Mouse (Mus musculus): ENCODE data around the gene Fam193b. TPM values are rescaled to one million over a fixed set of nuclear protein-coding genes. Genes with fewer than 3 reads are reported as not detected.

Fam193b gene
- polyA plus RNA-seq, 1 experiment from 2014 or later: 70.7 TPM

GRCm38 (mm10) chr13:55536194-55537175 lies 34.4 kb downstream of the Fam193b start, which contains the start of gene Ddx41:
TSS of gene Ddx41 (minus strand) at chr13:55536658.
- peak; percentile 98 for DNase-seq (ENCODE audit: low spot score)
- Histone ChIP-seq H3K36me3 (peaks cover 82% of the 10 kb centered on the region), H3K4me3 (peak within 1 kb of the TSS; percentile 90), H3K27ac (peak within 1 kb of the TSS; percentile 86), H3K4me1 (peaks cover 15% of the 10 kb centered on the region), H3K27me3 (ENCODE audit: low read depth, poor library complexity, severe bottlenecking) (no peaks in the 10 kb centered on the region), H3K9me3 (replicated peaks) (no peaks in the 10 kb centered on the region)
- under 1% methylated on average over 70 of the region's 70 CpGs for WGBS

GRCm38 (mm10) chr13:55535796-55536193 lies 35.1 kb downstream of the Fam193b start:
- H3K27ac ChIP-seq: peak overlapping the region; percentile 86
- no peaks in the 10 kb centered on the region for H3K9me3 ChIP-seq (replicated peaks)
- H3K4me1 ChIP-seq: peaks cover 15% of the 10 kb centered on the region
- peaks cover 82% of the 10 kb centered on the region for H3K36me3 ChIP-seq
- no peak for DNase-seq (ENCODE audit: low spot score)
- no peaks in the 10 kb centered on the region for H3K27me3 ChIP-seq (ENCODE audit: low read depth, poor library complexity, severe bottlenecking)
- peak overlapping the region; percentile 90 for H3K4me3 ChIP-seq
- whole genome bisulfite sequencing: 16% methylated on average over 17 of the region's 17 CpGs

DNA sequence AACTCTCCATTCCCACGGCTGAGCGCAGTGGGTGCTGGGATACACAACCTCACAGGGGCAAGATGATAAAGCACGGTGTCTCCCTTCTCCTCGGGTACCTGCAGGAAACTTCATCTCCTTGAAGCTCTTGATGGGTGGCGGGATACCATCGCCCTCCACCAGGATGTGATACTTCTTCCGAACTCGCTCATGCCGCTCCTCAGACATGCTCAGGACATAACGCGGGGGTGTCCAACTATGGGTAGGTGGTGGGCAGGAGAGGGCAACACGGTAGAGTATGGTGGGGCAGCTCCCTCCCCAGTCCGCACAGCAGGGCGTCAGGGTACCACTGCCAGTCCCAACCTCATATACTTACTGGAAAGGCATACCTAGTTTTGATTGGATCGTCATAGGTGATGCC lies 35.7 kb downstream of the Fam193b start:
- H3K27me3 ChIP-seq (ENCODE audit: low read depth, poor library complexity, severe bottlenecking): no peaks in the 10 kb centered on the region
- H3K27ac ChIP-seq: no peak overlapping the region
- WGBS: 94% methylated on average over 15 of the region's 15 CpGs

DNA sequence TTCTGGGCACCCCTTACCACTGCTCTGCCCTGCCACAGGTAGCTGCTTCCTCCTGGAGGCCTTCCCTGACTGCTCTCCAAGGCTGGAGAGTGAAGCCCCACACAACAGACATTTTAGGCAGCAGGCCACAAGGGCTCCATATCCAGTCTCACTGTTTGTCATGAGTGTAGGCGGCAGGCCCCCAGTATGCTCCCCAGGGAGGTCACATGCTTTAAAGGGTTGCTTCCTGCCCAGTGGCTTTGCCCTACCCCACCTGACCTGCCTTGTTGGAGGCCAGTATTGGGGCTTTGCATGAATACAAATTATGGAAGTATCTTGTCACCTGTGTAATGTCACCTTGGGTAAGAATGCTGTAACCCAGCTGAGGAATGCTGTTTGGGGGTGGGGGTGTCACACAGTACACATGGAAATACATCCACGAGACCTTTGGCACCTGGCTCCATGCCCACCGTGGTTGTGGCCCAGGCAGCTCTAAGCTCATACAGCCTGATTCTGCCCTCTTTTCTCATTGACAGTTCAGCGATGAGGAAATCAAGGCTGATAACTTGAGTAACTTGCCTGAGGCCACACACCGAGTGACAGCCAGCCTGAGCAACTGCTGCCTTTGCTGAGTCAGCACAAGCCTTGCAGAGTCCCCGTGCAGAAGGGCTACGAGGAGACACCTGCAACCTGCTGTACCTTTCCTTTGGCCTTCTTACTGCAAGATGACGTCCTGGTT lies 41.6 kb downstream of the Fam193b start, which contains the start of gene Dok3:
Gene Dok3, minus strand, starts transcription at position 99 of the 718 bp plus-strand sequence.
- no peak within 1 kb of the TSS for H3K4me3 ChIP-seq
- H3K27me3 ChIP-seq (ENCODE audit: low read depth, poor library complexity, severe bottlenecking): no peaks in the 10 kb centered on the region
- H3K4me1 ChIP-seq: no peaks in the 10 kb centered on the region
- H3K36me3 ChIP-seq: peaks cover 67% of the 10 kb centered on the region
- H3K27ac ChIP-seq: no peak within 1 kb of the TSS
- H3K9me3 ChIP-seq (replicated peaks): no peaks in the 10 kb centered on the region
- WGBS: 86% methylated on average over 8 of the region's 8 CpGs
- DNase-seq (ENCODE audit: low spot score): no peak

More for the DNA sequence above, 35.7 kb downstream of the Fam193b start:
- Histone ChIP-seq H3K9me3 (replicated peaks) (no peaks in the 10 kb centered on the region), H3K4me3 (peak overlapping the region; percentile 90), H3K36me3 (peaks cover 82% of the 10 kb centered on the region), H3K4me1 (peaks cover 15% of the 10 kb centered on the region)
- no peak for DNase-seq (ENCODE audit: low spot score)

DNA sequence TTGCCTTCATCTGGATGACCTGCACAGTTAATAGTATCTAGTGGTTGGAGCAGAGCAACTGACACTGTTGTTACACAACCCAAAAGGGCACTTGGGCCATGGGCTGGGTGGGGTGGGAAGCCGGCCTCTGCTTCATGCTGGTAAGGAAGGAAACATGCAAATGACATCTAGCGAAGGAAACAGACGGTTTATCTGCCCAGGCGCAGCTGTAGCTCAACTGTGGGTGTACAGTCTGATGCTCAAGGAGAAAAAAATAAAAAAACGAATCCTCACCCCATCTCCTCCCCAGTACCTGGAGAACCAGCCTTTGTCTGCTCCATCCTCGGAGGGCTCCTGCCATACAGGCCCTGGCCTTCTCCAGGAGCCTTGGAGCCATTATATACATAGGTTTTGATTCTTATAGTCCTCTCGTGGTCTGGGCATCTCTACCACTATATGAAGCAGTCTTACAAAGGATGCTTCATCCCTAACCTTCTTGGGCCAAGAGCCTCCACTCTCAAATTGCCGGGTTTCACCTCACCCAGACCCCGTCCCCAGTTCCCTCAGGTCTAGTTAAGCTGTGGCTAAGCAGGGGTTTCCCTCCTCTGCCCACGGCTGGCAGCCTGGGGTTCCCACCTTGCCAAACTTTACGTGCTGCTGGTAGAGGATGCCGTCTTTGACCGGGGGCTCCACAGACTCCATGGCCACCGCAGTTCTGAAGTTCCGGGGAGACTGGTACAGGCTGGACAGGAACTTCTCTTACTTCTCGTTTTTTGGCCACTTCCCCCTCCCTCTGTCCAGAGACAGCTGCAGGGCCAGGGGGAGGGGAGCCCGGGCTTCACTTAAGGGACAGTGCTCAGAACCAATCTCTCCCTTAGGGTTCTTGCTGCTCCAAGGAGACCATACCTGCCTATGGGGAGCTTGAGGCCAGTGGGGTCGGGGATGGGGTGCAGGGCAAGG lies 42.8 kb downstream of the Fam193b start:
- DNase-seq (ENCODE audit: low spot score): no peak
- 84% methylated on average over 18 of the region's 18 CpGs for WGBS
- Histone ChIP-seq H3K27me3 (ENCODE audit: low read depth, poor library complexity, severe bottlenecking) (no peaks in the 10 kb centered on the region), H3K4me1 (peaks cover 10% of the 10 kb centered on the region), H3K4me3 (no peak overlapping the region), H3K9me3 (replicated peaks) (no peaks in the 10 kb centered on the region), H3K27ac (no peak overlapping the region), H3K36me3 (peaks cover 66% of the 10 kb centered on the region)

- no peak overlapping the region for H3K27ac ChIP-seq
- H3K4me1 ChIP-seq: peaks cover 16% of the 10 kb centered on the region
- H3K27me3 ChIP-seq (ENCODE audit: low read depth, poor library complexity, severe bottlenecking): no peaks in the 10 kb centered on the region
- WGBS: 91% methylated on average over 16 of the region's 16 CpGs
- H3K4me3 ChIP-seq: no peak overlapping the region
- DNase-seq (ENCODE audit: low spot score): no peak
- peaks cover 60% of the 10 kb centered on the region for H3K36me3 ChIP-seq
- H3K9me3 ChIP-seq (replicated peaks): no peaks in the 10 kb centered on the region
Observed at GRCm38 (mm10) chr13:55527212-55527611, 43.7 kb downstream of the Fam193b start.

GRCm38 (mm10) chr13:55525733-55526553 lies 45.0 kb downstream of the Fam193b start:
- H3K36me3 ChIP-seq: peaks cover 47% of the 10 kb centered on the region
- no peak overlapping the region for H3K27ac ChIP-seq
- H3K27me3 ChIP-seq (ENCODE audit: low read depth, poor library complexity, severe bottlenecking): no peaks in the 10 kb centered on the region
- no peak overlapping the region for H3K4me3 ChIP-seq
- no peaks in the 10 kb centered on the region for H3K9me3 ChIP-seq (replicated peaks)
- H3K4me1 ChIP-seq: peaks cover 16% of the 10 kb centered on the region
- 87% methylated on average over 16 of the region's 16 CpGs for WGBS
- DNase-seq (ENCODE audit: low spot score): no peak

GRCm38 (mm10) chr13:55523951-55524600 lies 46.8 kb downstream of the Fam193b start:
- Histone ChIP-seq H3K4me1 (peaks cover 16% of the 10 kb centered on the region), H3K36me3 (peaks cover 29% of the 10 kb centered on the region), H3K9me3 (replicated peaks) (no peaks in the 10 kb centered on the region), H3K27me3 (ENCODE audit: low read depth, poor library complexity, severe bottlenecking) (no peaks in the 10 kb centered on the region), H3K27ac (peak overlapping the region; percentile 72), H3K4me3 (no peak overlapping the region)
- DNase-seq (ENCODE audit: low spot score): no peak
- WGBS: 90% methylated on average over 23 of the region's 23 CpGs

GRCm38 (mm10) chr13:55523278-55523677 lies 47.6 kb downstream of the Fam193b start:
- no peaks in the 10 kb centered on the region for H3K27me3 ChIP-seq (ENCODE audit: low read depth, poor library complexity, severe bottlenecking)
- no peaks in the 10 kb centered on the region for H3K9me3 ChIP-seq (replicated peaks)
- peak; percentile 46 for DNase-seq (ENCODE audit: low spot score)
- H3K4me3 ChIP-seq: no peak overlapping the region
- peaks cover 21% of the 10 kb centered on the region; the same call in 1 of the 2 replicates for H3K36me3 ChIP-seq
- WGBS: 47% methylated on average over 17 of the region's 17 CpGs
- peaks cover 16% of the 10 kb centered on the region for H3K4me1 ChIP-seq
- H3K27ac ChIP-seq: peak overlapping the region; percentile 72

DNA sequence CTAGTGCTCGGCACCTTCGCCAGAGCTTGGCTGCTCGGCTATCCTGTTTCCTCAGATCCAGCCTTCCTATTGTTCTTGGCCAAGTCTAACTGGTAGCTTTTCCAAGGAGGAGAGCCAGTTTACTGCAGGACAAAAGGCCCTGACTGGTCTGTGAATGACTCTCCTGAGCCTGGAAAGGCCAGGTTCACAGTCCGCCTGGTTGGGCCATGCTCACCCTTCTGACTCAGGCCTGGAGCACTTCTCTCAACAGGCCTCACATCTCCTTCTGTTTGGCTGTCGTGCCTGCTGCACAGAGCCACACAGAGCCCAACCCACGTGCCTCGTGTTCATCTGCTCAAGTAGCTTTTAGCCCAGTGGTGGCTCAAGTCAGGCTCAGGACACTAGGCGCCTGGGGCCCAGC lies 48.2 kb downstream of the Fam193b start:
- peaks cover 19% of the 10 kb centered on the region; the same call in 1 of the 2 replicates for H3K36me3 ChIP-seq
- H3K4me3 ChIP-seq: no peak overlapping the region
- DNase-seq (ENCODE audit: low spot score): no peak
- no peaks in the 10 kb centered on the region for H3K27me3 ChIP-seq (ENCODE audit: low read depth, poor library complexity, severe bottlenecking)
- 72% methylated on average over 8 of the region's 8 CpGs for WGBS
- no peaks in the 10 kb centered on the region for H3K9me3 ChIP-seq (replicated peaks)
- H3K4me1 ChIP-seq: peaks cover 16% of the 10 kb centered on the region
- peak overlapping the region; percentile 72 for H3K27ac ChIP-seq

DNA sequence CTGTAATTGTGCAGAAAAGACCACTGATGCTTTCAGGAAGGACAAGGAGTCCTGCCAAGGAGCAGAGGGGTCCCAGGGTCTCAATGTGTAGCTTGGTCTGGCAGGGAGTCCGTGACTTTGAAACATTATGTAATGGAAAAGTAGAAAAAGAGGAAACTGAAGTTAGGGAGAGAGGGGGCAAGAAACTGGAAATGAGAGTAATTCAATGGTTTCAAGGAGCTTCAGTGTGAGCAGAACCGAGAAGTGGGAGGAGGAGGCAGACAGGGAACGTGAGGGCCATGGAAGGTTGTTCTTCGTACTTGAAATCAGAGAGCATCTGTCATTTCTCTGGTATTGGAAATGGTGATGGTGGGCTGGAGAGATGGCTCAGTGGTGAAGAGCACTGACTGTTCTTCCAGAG lies 51.3 kb downstream of the Fam193b start:
- DNase-seq (ENCODE audit: low spot score): no peak
- Histone ChIP-seq H3K27ac (no peak overlapping the region), H3K4me1 (peaks cover 16% of the 10 kb centered on the region), H3K9me3 (replicated peaks) (no peaks in the 10 kb centered on the region), H3K27me3 (ENCODE audit: low read depth, poor library complexity, severe bottlenecking) (peaks cover 7% of the 10 kb centered on the region; the same call in 1 of the 2 replicates), H3K36me3 (peaks cover 14% of the 10 kb centered on the region; the same call in 1 of the 2 replicates), H3K4me3 (no peak overlapping the region)
- WGBS: 83% methylated on average over 4 of the region's 4 CpGs
